Mouse (Mus musculus): ENCODE measurements around the gene Lhfpl2.

DNA sequence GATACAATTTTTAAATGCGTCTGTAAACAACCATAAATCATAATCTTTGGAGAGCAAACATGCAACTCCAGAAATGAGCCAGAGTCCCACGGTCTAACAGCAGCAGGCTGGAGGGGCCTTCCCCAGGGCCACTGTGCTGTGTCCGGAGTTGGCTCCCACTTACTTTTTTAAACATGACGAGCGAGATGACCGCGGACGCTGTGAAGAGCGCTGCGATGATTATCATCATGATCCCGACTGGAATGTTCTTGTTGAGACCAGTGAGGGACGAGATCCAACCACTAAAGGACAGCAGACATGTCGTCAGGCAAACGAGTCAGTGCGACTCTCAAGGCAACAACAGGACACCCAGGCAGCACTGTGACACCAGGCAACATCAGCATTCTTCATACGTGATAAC is 150.4 kb downstream of the Lhfpl2 start:
- TF ChIP-seq POLR2A (IDR thresholded peaks at IDR 0.05; ENCODE audit: insufficient read length, low read depth) (no peak), MYOG (IDR thresholded peaks at IDR 0.05; ENCODE audit: control insufficient read depth in 1 of 3, insufficient read depth in 1 of 3, insufficient read length in 2 of 3, low read depth in 2 of 3) (no peak), POLR2AphosphoS2 (IDR thresholded peaks at IDR 0.05; ENCODE audit: insufficient read length, low read depth) (no peak), USF1 (IDR thresholded peaks at IDR 0.05; ENCODE audit: low read depth) (no peak)
